Mouse (Mus musculus): ENCODE measurements around the gene Celf6.

Celf6 gene

DNA sequence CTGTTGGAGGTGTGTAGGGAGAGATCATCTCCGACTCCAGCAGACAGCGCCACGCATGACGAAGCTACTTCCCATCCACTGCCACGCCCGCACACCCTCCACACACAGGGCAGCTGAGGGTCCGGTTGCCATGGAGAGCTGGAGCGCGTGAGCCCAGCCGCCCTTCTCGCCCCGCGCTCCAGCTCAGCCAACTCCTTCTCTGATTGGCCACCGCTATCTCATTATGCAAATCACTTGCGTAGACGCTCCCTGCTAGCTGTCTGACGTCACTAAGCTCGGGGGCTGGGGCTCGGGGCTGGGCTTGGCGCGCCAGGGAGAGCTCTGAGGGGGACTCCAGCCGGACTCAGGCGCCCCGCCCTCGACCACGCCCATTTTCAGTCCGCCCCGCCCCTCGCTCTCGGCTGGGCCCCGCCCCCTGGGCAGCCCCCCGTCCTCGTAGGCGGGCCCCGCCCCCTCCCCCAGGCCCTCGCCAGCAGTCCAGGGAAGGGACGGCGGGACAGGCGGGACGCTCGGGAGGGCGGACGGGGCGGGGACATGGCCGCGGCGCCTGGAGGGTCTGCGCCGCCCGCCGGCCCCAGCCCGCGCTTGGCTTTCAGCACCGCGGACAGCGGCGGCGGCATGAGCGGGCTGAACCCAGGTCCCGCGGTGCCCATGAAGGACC, at the start of gene Celf6:
Gene Celf6, plus strand, starts transcription at position 74 of the 661 bp plus-strand sequence.
- peak; percentile 97 for DNase-seq (ENCODE audit: low spot score in 2 of 2)

DNA sequence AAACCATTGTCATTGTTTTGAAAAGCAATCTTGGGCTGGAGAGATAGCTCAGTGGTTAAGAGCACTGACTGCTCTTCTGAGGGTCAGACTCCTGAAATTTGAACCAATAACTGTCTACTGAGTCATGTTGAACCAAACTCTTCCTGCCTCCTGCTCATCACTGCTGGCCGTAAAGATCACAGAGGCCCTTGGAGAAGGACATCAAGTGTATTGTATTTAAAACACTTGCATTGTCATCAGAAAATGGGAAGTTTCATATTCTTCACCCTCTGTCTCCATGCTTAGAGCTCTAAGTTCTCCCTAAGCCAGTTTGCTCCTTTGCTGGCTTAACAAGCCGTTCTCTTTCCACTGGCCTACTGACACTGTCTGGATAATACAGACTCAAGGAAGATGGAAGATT, 49.4 kb upstream of the Celf6 start:
- DNase-seq (ENCODE audit: low spot score in 2 of 2): no peak

DNA sequence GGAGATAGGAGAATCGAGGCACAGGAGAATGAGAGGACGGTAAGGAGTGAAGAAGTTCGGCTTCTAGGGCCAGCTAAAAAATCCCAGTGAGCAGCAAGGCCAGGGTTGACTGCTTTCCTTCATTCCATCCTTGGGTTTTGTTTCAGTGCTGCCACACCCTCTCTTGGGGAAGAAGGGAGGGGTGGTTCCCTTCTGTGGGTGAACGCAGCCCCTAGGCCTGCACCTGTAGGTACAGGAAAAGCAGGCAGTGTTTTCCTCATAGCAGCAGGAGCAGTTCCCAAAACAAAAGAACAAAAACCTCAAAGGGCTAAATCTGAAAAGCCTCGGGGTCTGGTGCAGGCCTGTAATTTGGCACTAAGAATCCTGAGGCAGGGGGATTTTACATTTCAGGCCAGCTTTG, 46.1 kb upstream of the Celf6 start:
- no peak for DNase-seq (ENCODE audit: low spot score in 2 of 2)

DNA sequence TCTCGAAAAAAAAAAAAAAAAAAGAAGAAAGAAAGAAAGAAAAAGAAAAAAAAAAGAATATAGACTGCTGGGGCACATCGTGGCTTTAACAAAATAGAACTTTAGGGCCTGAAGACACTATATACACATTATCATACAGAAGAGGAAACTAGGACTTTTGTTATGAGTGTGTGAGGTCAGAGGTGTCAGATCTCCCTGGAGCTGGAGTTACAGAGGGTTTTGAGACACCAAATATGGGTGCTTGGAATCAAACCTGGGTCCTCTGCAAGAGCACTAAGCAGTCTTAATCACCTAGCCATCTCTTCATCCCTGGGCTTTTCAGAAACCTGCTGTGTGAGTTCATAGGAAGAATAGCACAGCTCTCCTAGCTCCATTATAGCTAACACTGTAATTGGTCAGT, 44.3 kb upstream of the Celf6 start:
- DNase-seq (ENCODE audit: low spot score in 2 of 2): no peak

DNA sequence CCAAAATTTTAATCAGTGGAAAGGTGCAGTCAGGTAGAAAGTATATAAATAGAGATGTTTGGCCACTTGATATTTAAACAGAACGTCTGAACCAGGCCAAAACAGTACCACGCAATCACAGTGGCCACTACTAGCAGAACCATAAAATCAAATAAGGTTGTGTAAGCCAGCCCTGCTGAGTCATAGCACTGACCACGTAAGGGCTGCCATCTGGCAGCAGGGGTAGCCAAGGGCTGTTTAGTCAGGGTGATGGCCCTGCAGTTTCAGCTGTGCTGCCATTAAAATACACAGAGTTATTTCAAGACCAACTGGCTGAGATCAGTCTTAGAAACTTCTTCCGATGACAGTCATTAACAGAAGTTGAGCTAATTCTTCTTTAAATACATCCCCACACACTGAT, 43.8 kb upstream of the Celf6 start:
- DNase-seq (ENCODE audit: low spot score in 2 of 2): no peak

DNA sequence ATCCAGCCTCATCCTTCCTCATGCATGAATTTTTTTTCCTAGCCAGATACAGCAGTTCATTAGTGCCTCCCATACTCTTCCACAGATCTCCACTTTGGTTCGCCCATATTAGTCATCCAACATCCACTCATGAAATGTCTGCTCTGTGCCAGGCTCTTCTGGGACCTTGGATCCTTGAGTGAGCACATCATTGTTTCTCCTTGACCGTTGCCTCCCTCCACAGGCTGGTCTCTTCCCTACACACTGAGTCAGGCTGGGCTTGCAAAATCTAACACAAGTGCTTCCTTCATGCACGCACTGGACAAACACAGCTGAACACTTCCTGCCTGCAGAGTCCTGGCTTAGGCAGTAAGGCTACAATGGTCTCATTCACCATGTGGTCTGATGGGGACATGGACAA, 40.1 kb upstream of the Celf6 start:
- no peak for DNase-seq (ENCODE audit: low spot score in 2 of 2)

DNA sequence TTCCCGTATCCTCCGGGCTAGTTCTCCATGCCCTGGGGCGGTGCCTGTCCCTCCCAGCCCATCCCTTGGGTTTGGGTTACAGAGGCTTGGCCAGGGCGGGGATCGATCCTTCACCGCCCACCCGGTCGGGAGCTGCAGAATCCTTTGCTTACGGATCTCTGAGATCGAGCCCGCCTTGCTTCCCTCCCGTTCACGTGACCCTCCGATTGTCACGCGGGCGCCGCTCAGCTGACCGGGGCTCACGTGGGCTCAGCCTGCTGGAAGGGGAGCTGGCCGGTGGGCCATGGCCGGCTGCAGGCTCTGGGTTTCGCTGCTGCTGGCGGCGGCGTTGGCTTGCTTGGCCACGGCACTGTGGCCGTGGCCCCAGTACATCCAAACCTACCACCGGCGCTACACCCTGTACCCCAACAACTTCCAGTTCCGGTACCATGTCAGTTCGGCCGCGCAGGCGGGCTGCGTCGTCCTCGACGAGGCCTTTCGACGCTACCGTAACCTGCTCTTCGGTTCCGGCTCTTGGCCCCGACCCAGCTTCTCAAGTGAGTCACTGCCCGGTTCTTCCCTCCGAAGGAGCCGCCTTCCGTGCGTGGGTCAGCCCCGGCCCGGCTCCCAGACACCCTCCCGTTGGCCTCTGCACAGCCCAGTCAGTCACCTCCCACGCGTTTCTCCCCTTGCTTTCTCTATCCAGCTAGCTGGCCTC, 38.1 kb upstream of the Celf6 start, which contains the start of the genes Hexa and Tmem202:
Gene Hexa, plus strand, starts transcription at position 100 of the 697 bp plus-strand sequence.
Gene Tmem202, minus strand, starts transcription at position 407 of the 697 bp plus-strand sequence.
- DNase-seq (ENCODE audit: low spot score in 2 of 2): peak; percentile 90 to 92

DNA sequence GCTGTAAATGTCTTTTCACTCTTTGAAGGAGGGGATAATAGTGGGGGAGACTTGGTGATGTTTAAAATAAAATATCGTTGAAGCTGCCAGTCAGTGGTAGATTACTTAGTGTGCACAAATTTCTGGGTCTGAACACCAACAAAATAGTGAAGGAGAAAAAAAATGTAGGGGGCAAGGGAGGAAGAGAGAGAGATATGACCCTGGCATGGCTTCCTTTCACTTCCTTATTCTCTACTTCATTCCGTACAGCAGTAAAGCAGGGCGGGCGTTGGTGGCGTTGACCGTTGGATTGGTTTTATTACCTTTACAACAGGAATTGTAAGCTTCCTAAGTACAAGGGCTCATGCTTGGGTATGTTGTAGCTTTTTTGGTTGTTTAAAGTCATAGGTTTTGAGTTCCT, 36.1 kb upstream of the Celf6 start:
- no peak for DNase-seq (ENCODE audit: low spot score in 2 of 2)

DNA sequence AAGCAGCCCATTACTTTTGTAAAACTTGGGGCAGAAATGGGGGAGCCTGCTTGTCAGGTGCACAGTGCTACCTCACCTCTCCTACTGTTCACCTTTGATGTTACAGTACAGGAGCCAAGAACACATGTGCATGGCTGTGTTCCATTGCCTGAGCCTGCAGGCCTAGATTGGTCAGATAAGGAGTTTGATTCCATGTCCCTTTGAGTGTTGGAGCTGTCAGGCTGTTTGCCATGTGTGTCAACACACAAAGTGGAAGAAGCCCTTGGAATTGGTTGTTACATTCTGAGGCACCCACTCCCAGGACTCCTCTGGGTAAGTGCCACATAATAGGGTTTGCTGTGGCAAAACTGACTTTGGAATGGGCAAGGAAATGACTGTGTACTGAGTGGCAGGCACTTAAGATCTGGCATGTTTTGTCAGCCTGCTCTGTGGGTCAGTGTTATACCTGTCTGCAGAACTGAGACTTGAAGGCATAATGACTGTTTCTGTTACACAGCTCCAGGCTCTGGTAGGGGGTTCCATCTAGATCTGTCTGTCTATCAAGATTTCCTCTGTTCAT, 34.9 kb upstream of the Celf6 start:
- DNase-seq (ENCODE audit: low spot score in 2 of 2): no peak

DNA sequence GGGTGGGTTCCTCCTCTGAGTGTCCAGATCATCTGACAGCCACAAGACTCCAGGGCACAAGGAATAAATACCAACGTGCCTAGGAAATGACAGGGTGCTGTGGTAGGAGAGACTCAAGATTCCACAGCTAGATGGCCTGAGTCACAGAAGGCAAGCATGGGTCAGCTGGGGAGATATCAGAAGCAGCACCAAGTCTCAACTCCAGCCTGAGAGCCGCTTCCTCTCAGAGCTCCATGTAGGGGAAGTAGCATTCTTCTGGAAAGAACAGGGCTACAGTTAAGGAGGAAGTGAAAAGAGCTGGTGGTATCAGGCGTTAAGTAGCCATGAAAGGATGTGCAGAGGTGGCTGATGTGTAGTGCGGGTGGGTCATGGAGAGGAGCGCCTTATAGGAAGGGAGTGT, 33.0 kb upstream of the Celf6 start:
- no peak for DNase-seq (ENCODE audit: low spot score in 2 of 2)

DNA sequence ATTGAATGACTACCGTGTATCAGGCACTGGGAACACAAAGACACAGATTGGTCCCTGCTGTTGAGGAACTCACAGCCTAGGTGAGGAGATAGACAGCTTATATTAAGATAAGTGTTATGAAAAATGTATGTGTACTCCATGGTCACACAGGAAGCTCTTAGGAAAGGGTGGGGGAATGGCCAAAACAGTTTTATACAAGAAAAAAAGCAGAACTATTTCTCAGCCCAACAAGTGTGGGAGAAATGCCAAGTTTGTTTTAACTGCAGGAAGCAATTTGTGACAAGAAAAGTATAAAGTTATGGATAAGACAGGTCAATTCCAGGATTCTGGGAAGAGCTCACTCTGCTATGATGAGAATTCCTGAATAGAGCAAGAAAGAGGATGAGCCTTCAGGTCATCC, 29.8 kb upstream of the Celf6 start:
- no peak for DNase-seq (ENCODE audit: low spot score in 2 of 2)

DNA sequence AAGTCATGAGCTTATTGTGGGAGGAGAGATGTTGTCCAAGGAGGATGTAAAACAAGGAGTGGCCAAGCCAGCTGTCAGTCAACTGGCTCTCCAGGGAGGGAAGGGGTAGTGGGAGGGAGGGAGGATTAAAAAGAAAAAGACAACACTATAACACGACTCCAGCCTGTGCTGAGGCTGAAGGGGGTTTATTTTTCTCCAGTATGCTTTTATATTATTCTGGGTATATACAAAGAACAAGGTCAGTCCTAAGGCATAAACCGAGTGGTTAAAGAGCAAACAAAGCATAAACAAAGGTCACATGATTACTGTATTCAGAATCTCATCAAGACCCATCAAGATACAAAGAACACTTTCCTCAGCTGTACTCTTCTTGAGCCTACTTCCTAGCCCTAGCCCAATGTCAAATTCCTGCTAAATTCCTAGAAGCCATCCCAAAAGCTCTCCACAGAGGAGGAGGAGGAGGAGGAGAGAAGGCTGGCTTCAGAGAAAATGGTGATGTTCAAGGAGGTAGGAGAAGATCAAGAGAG, 28.7 kb upstream of the Celf6 start:
- no peak for DNase-seq (ENCODE audit: low spot score in 2 of 2)

DNA sequence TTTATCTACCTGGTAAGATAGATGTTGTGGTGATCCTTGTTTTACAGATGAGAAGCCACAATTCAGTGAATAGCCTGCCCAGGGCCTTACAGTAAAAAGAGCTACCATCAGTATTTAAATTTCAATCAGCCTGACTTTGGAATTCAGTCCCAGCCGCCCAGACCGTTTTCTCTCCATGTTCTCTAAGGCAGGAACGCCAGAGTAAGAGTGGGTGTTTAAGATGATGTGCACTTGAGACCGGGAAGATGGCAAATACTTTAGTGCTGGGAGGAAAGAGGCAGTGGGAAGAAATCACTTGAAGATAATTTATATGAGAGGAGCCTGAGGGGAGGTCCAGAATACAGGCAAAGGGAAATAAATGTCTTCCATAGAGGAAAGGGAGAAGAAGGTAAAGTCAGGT, 27.6 kb upstream of the Celf6 start:
- no peak for DNase-seq (ENCODE audit: low spot score in 2 of 2)

DNA sequence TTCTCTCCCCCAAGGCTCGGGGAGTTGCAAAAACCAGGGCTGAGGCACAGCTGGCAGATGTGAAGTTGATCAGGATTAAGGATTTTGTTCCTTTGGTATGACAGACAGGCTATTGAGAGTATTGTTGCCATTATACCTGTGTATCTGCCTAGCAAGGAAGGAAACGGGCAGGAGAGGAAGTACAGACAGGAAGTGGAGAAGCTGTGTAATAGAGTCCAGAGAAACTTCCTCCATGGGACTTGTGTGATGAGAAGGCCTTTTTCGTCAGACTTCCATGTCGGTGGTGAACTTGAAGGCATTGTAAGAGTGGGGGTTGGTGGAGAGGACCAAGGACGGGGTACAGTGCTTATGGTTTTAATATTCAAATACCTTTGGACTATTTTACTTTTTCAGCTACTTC, 26.7 kb upstream of the Celf6 start:
- DNase-seq (ENCODE audit: low spot score in 2 of 2): no peak

DNA sequence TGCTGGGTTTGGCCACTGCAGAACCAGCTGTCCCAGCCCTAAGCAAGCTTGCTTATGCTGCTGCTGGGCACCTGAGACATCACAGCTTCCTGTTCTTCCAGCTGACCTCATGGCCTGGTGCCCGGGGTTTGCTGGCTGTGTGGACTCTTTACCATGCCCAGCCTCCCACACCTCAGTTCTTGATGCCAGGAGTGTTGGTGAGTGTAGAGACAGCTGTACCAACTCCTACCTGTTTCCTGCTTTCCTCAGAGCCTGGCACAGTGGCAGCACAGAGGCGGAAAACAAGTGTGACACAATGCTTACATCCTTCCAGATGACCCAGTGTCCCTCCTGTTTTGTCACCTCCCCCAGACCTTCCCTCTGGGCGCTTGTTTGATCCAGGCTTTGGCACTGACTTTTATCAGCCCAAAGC, 26.1 kb upstream of the Celf6 start:
- DNase-seq (ENCODE audit: low spot score in 2 of 2): peak in 1 of 2 experiments; percentile 32

DNA sequence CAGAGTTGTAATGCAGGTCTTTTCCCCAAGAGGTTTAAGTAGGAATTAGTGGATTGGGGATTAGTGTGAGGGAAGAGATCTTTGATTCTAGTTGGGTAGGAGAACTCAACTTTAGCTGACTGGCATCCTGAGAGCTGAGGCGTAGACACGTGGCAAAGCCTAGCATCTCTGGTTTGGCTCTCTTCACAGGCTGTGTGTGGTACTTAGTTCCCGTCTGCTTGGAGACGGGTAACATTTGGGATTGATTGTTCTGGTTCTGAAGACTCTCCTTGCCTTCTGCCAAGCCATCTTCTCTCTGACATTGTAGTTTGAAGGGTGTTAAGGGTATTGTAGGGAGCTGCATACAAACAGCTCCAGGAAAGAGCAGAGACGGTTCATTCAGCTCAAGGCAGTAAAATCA, 25.1 kb upstream of the Celf6 start:
- DNase-seq (ENCODE audit: low spot score in 2 of 2): no peak

DNA sequence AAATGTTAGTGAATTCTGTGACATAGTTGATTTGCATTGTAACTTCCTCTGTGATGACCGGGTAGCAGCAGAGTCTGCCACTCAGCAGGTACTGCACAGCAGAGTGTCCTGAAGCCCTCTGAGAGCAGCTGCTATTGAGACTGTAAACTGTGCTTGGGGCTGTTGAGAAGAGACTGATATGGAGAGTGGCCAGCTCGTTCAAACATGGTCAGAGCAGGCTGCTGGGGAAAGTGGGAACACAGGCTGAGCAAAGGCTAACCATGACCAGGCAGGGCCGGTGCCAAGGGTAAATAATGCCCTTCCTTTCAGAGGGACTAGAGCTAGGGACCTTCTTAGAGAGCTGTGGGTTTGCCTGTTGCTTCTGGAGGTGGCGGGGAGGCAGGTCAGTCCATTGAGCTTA, 24.0 kb upstream of the Celf6 start:
- DNase-seq (ENCODE audit: low spot score in 2 of 2): no peak

DNA sequence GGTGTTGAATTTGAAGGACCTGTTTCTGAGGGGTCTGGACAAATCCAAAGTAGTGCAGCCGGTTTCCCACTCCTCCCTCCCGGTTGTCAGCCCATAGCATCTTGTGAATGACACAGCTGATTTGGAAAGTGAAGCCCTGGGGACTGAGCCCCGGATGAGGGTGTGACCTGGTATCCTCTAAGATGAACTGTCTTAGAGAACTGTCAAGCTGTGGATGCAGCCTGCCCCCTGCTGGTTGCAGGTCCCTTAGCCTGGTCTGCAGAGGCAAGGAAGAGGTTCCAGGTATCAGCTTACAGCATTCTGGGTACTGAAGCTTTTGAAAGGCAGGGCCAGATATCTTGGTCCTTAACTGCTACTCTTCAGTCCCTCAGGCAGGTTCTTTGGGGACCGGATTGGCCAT, 12.1 kb upstream of the Celf6 start:
- peak; percentile 74 to 82 for DNase-seq (ENCODE audit: low spot score in 2 of 2)

DNA sequence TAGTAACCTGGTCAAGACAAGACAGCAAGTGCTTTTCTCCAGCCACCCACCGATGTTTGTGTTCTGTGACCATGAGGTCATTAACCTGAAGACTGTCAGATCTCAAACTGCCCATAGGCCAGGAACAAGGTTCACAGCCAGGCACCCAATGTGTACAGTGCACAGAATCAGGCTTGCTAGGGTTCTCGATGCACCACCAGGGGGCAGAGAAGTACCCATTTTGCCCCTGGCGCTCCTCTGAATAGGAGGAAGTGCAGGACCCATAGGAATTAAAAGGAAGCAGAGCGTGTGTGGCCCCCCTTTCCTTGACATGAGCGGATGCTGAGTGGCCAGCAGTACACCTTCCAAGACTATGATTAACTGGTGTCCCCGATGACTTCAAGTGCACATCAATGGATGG, 10.6 kb upstream of the Celf6 start:
- DNase-seq (ENCODE audit: low spot score in 2 of 2): peak; percentile 69 to 80

DNA sequence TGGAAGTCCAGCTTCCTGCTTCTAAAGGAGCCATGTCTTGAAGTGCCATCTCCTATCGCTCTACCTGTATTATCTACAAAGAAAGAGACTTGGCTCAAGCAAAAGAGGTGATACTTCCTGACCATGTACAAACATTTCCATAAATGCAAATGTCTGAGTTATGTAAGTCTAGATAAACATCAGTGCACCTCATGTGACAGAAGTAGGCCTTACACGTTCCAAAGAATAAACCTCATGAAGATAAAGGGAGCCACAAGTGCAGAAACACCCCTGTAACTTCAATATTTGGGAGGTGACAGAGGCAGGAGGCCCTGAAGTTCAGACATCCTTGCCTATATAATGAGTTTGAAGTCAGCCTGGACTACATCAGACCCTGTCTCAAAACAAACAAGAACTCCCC, 5.9 kb upstream of the Celf6 start:
- DNase-seq (ENCODE audit: low spot score in 2 of 2): no peak

DNA sequence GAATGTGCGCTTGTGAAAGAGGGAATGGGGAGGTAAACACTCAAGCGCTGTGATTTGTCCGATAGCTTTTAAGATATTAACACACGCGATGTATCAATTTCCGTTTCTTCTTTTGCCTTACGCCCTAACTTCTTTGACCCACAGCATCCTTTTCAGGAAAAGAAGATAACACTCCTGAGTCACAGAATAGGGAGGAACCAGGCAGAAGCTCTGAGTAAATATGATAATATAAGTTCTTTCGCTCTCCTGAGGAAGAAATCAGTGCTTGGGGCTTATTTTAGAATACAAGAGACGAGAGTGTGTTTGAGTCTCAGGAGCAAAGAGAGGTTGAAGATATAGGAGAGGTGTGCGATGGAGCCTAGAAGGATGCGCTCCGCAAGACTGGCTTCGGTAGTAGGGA, 316 bp upstream of the Celf6 start:
- no peak for DNase-seq (ENCODE audit: low spot score in 2 of 2)

DNA sequence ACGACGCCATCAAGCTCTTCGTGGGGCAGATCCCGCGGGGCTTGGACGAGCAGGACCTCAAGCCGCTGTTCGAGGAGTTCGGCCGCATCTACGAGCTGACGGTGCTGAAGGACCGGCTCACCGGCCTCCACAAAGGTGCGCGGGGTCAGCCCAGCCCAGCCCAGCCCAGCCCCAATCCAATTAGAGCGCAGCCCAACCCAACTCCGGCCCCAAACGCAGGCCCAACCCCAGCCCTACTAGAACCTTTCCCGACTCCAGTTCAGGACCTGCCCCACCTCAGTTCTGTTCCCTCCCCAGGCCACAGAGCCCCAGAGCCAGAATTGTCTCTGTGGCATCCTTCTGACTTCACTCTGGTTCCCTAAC, 769 bp downstream of the Celf6 start:
- no peak for DNase-seq (ENCODE audit: low spot score in 2 of 2)

DNA sequence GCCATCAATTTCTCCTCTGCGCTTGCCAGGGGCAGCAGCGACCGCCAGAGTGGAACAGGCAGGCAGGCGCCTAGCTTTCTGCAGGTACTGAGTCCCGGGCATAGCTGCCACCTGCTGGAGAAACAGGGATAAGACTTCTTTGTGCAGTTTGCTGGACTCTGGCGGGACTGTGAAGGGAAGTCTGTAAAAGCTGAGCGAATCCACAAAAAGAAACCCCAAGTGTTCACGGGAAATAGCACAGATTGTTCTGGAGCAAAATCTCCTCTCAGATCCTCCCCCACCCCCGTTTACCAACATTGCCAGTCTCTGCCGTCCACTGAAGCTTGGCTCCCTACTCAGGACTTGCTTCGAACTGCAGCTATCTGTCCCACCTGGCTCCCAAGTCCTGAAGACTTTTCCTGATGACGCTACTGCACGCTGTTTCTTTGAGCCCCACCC, 7.2 kb downstream of the Celf6 start:
- DNase-seq (ENCODE audit: low spot score in 2 of 2): peak; percentile 90
